Mouse (Mus musculus): ENCODE measurements at regions not wholly inside any gene's neighbourhood (a gene's known extent, or its start where the extent isn't known, plus 50 kb on each side); places are given as distances from the start of the nearest gene placed in this dataset.
"Not testable (repeated sequence)": the region's sequence is repeated elsewhere in the genome, so short reads cannot be mapped to it uniquely, and the experiment has no call there.

- intact Hi-C loops (cut with DNase I), result no loop called here
- no peak for DNase-seq (ENCODE audit: low spot score in 2 of 2)
Observed at GRCm38 (mm10) chr2:181930037-181930436, 60.9 kb upstream of the Gm14496 start.

- intact Hi-C loops (cut with DNase I); DNase-seq (ENCODE audit: low spot score in 2 of 2): not testable (repeated sequence)
Observed at GRCm38 (mm10) chr2:181930538-181930937, 60.4 kb upstream of the Gm14496 start.

DNA sequence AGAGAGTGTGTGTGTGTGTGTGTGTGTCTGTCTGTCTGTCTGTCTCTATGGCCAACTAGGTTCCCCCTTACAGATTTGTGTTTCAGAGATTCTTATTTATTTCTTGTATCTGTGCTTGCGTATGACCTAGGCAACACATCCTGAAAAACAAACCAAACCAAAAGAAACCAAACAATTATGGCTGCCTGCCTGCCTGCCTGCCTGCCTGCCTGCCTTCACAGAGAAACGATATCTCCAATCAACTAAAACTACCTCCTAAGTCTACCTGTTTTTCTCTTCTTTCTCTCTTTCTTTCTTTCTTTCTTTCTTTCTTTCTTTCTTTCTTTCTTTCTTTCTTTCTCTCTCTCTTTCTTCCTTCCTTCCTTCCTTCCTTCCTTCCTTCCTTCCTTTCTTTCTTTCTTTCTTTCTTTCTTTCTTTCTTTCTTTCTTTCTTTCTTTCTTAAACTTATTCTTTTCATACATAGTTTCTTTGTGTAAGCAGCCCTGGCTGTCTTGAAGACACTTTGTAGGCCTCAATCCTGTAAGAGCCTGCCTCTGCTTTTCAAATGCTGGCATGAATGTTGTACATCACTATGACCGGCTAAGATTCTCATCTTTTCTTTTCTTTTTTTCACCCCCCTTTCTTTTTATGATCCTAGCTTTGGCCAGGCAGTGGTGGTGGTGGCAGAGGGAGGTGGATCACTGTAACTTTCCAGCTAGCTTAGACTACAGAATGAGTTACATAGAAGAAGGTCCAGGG lies 59.7 kb upstream of the Gm14496 start:
- intact Hi-C loops (cut with DNase I), result not testable (repeated sequence)
- DNase-seq (ENCODE audit: low spot score in 2 of 2), result peak; percentile 4 to 9

- no peak for DNase-seq (ENCODE audit: low spot score in 2 of 2)
- intact Hi-C loops (cut with DNase I), result no loop called here
Observed at GRCm38 (mm10) chr2:181931918-181932605, 58.9 kb upstream of the Gm14496 start.
